Mouse (Mus musculus): ENCODE results near the gene Syt17. TPM values are rescaled to one million over a fixed set of nuclear protein-coding genes. Genes with fewer than 3 reads are reported as not detected.
"Not testable (repeated sequence)": the region's sequence is repeated elsewhere in the genome, so short reads cannot be mapped to it uniquely, and the experiment has no call there.

The Syt17 gene
- total RNA-seq, 1 experiment from 2014 or later = 7.2 TPM

DNA sequence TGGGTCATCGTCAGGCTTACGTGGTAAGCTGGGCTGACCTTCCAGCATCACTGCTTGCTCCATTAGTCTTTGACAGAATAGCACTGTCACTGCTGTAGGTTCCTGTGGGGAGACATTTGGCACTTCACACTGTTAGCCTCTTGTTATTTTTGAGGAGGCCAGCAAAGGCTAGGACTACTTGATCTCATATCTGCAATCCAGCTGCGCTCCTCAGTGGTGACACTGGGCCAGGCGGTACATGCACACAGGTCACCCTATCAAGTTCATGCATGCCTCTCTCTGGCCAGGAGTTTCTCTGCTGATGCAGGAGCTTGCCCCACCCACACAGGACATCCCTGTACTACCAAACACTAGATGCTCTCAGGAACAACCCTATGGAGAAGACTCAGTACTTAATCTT lies 71.4 kb downstream of the Syt17 start:
- no peak for DNase-seq

DNA sequence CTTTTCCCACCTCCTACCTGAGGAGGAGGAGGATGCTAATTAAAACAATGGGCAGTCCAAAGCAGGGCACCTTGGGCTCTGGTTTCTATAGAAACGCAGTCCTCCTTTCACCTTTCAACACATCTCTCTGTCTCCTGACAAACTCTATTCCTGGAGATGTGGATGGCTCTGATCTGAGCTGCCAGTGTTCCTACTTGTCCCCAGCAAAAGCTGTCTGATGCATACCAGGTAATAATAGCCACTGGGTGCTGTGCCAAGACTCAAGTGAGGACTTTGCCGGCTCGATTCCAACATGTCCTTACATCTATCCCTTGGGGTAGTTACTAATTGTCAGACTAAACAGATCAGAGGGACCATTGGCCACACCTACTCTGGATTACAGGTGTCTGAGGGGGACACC lies 72.7 kb downstream of the Syt17 start:
- DNase-seq = no peak

DNA sequence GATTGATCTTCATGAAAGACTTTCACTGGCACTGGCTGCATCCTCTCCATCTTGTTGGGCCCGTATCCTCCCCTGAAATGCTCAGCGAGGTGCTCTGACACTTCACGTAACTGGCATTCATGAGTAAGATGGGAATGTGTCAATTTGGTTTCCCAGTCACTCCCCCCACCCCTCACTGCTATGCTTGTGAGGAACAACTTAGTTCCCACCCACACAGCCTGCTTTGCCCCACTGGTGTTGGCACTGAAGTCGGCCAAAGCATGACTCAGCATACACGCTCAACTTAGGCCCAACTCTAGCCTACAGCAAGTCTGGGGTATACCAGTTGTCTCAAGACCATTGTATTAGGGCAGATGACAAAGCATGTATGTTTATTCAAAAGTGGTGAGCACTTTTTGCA lies 76.7 kb downstream of the Syt17 start:
- DNase-seq = no peak

DNA sequence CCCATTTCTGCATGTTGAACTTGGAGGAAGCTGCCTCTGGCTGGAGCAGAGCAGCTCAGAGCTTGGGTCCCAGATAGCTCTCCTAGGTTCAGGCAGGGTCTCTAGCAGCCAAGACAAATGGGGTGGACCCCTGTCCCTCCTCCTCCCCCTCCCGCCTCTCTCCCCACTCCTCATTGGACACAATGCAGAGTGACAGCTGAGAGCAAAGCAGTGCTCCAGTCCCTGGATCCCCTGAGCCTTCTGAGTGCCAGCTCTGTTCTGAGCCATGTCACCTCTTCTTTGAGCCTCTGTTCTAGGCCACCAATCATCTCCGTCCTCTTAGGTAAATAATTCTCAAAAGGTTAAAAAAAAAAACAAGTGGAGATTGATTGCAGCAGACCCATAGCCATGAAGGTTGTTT lies 78.3 kb downstream of the Syt17 start:
- DNase-seq = no peak

DNA sequence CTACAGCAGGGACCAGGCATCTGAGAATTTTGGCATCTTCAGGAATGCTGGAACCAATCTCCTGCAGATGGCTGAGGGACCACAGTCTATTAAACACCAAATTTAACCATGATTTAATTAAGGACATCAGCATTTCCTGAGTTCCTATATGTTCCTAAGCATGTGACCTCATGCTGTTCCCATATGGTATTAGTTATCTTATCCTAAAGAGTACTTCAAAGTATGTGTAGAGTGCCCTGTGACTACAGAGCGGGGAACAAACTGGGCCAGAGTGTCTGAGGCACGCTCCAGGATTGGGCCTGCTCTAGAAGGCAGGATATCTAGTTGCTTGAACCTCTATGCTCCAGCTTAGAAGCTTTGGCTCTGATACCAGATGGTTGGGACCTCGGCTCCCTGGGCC lies 82.1 kb downstream of the Syt17 start:
- DNase-seq = no peak

DNA sequence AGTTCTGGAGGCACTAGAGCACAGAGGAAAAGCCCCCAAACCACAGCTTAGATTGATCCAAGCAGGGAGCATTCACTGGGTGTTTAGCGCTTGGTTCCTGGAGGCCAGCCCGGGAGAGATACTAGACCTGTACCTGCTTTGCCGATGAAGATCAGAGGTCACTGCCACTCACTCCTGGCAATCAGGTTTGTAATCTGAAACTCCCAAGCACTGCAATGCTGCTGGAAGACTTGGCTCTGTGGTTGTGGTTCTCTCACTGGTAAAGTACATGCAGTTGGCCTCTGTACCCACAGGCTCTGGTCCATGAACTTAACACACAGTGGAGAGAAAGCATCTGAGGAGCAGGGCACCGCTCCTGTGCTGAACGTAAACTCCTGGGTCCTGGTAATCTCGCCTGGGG lies 82.8 kb downstream of the Syt17 start:
- DNase-seq = no peak

DNA sequence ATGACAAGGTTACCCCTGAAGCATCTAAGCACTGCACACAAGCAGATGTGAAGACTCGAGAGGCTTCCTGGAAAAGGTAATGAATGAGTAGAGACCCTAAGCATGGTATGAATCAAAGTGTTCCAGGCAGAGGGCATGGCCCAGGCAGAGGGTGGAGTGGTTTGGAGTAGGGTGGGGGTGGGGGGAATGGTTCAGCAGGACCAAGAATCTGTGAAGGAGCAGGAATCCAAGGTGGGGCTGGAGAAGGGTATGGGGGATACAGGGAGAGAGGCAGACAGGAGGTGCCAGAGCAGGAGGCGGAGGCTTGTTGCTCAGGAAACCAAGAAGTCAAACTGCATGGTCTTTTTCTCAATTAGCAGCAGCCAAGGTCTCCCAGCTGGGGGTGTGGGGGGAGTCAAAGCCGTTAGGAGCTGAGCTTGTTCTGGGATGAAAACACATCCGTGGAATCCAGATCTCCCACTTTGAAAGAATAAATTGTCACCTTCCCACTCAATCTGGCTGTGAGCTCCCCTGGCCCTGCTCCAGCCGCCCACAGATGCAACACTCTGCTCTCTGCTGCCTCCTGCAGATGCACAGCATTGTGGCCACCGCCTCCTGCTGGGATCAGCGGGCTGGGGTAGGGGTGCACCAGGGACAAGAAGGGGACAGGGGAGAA lies 83.5 kb downstream of the Syt17 start:
- DNase-seq = peak; percentile 42

DNA sequence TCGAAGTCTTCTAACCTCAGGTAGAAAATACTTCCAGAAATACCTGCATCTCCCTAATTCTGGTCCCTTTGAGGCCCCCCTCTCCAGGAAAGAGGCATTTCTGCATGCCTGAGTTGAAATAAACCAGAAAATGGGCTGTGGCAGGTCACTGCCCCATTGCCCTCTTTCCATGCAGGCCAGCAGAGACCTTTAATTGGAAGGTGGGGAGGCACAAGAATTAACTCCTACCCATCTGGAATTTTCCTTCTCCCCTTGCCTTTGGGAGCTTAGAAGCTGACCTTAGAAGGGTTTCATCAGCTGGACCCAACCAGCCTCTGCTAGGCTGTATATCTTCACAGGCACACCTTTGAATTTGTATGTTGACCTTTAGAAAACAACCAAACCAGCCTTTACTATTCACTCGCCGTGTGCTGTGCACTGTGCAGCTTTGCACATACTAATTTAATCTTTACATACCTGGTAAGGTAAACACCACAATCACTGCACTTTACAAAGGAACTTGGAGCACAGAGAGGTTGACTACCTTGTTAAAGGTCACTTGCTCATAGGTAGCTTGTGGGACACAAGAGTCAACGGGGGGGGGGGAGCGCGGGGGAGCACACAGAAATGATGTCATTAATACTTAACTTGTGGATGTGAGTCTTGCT lies 84.3 kb downstream of the Syt17 start:
- DNase-seq = no peak

DNA sequence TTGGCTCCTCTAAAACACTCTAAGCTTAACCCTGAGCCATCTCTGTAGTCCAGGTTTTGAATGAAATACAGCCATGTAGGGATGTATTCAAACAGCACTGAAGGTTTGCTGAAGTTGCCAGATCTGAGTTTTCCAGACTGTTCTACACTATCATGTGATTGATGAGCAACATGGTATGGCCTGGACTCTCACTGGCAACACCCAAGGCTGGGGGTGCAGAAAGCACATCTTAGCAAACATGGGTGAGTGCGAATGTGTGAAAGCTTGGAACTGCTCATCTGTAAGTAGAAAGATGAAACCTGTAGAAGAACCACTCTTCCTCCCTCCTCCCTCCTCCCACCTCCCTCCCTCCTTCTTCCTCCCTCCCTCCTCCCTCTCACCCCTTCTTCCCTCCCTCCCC lies 85.1 kb downstream of the Syt17 start:
- no peak for DNase-seq

DNA sequence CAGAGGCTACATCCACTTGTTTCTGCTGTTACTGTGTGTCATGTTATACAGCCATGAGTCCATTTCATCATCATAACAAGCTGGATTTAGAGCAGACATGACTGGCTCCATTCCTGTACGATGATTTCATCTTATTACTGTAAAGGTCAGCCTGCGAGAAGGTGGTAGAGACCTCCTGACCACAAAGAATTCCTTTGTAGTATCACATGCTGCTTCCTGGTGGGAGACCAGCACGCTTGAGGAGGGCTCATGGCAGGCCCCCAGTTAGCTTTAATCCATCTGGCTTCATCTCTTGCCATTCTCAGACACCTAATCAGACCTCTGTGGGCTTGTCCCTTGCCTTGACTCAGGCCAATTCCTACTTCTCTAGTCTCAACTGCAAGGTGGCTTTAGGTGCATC lies 85.8 kb downstream of the Syt17 start:
- no peak for DNase-seq

DNA sequence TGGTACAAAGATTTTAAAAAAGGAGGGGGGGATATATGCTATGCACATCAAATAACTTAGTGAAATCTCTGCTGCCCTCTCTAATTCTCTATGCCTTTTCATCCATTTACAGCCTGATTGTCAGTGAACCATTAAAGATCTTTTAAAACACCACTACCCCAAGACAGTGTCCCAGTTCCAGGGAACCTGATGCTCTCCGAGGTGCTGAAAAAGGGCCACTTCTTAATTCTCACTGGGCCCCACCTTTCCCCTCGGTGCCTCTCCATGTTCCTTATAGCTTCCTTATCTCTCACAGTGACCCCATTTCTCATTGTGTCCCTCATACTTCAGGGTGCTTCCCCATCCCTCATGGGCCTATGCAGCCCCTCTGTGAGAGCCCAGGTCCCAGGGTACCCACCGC lies 89.0 kb downstream of the Syt17 start:
- peak; percentile 20 for DNase-seq

DNA sequence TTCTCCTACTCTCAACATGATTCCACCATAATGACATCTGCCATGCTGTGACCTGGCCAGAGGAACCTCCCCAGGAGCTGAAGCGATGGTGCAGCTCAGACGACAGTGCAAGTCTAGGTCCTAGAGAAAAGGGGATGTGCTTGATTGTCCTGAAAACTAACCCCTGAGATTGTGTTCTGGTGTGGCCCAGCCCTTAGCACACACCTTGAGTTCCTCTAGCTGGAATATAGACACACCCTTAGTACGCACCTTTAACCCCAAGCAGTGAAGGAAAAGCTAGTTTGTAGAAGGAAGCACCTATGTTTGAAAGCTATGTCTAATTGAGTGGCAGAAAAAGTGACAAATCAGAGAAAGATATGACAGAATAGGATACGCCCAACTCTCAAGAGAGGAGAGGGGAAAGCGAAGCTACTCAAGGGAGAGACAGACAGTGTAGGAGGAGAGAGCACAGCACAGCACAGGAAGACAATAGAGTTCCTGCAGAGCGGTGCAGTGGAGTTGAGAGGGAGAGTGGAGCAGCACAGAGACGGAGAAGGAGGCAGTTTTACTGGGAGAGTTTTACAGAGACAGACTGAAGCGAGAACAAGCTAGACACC lies 91.5 kb downstream of the Syt17 start:
- DNase-seq = not testable (repeated sequence)

DNA sequence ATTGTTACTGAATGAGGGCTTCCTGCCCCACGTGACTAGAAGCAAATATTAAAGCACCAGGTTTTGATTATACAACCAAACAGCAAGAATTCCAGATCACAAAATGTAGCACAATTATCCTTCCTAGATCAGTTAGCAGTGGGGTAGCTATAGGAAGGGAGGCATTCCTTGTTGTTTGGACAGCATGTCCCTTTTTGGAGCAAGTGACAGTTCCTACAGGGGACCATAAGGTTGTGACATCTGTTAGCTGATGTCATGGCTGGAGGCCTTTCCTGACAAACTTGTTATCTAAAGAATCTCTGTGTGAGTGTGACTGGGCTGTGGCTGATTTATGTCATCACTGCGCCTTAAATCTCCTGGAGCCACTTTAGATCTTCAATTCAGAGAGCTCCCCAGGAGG lies 97.2 kb downstream of the Syt17 start:
- DNase-seq = no peak

DNA sequence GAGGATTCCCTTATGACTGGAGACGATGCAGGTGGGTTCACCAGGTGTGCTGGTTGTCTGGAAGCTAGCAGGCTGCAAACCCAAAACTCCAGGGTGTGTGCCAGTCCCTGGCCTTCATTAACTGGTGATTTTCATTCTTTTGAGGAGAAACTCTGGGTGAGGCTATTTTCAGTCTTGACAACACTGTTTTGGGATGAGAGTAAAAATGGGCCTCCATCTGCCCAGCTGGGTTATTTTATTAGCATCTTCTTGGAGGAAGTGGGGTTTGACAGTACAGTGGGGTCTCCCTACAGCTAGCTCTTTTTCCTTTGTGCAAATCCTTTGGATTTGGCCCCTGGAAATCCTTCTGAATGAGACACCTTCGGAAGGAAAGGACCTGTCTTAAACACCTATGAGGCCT lies 101.1 kb downstream of the Syt17 start:
- DNase-seq = no peak

DNA sequence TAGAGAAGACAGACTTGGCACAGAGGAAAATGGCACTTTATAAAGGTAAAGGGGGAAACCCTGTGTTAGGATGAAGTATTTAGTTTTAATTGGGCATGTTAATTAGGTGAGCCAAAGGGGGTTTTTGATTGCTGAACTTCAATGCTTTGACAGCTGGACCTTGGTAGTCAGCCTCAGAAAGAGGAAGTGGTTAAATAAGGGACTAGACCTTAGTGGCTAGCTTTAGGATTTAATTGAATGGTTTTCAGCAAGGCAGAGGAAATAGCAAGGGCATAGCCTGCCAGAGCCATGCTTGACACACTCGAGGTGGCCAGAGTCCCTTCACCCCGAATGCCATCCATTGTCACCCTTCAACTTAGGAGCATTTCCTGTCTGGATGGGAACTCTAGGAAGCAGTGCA lies 101.6 kb downstream of the Syt17 start:
- DNase-seq = no peak

DNA sequence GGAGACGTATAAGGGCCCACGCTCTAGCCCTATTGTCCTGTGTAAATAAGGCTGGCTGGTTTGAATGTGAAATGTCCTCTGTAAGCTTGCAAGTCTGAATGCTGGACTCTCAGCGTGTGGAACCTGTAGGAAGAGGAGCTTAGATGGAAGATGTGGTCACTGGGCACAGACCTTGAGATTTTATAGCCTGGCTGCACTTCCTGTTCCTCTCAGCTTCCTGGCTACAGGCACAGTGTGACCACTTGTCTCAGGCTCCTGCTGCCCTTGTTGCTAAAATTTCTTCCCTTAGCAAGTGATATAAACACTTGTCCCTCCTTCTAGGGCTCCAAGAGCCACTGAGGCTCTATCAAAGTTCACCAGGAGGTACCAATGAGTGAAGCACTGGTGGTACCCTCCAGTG lies 102.6 kb downstream of the Syt17 start:
- DNase-seq = no peak

DNA sequence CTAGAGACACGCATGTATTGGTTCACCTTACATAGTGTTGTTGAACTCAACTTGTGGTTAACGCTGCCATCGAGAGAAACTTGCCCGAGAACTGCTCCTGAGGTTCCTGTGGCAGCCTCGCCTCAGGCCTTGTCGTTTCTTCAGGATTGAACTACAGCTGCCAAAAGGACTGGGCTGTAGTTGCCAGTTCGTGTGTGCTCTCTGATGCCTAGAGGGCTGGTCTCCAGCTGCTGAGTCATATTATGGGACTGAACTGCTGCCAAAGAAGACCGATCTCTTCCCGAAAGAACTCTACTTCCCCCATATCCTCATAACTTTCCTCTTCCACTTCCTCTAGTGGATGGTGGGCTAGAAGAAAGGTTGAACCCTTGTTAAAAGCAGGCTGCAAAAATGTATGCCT lies 103.3 kb downstream of the Syt17 start:
- DNase-seq = no peak

Other genes with a start within 250 kb of the Syt17 start
- gene Smg1, start 204.6 kb downstream of the Syt17 start, total RNA-seq (2021) = 43.5 and 52.2 TPM in 2 replicates
- gene Itpripl2, start 43.8 kb upstream of the Syt17 start, total RNA-seq (2021) = 16.6 and 18.3 TPM in 2 replicates
- 65.8 and 74.6 TPM in 2 replicates for gene Coq7, start 85.1 kb upstream of the Syt17 start, total RNA-seq (2021)
- gene Tmc7, start 136.5 kb upstream of the Syt17 start, total RNA-seq (2021) = 1.3 and 1.5 TPM in 2 replicates
- 0.41 and 0.56 TPM in 2 replicates for gene Tmc5, start 149.1 kb upstream of the Syt17 start, total RNA-seq (2021)